Mouse (Mus musculus) cortical plate, adult 2 months (tissue): Measurements from ENCODE around the gene Atad5.

ENCODE experiments used
- CTCF ChIP-seq: fragments of 200-500 bp; IDR thresholded peaks from 2 replicates; pipeline ENCODE4 v1.5.1; 2011; ENCODE audit warnings: mild to moderate bottlenecking, control low read depth, low read length; ENCODE audit not compliant: insufficient read depth; ENCODE audit errors: extremely low read depth
- POLR2A ChIP-seq: fragments of 200-500 bp; IDR thresholded peaks from 2 replicates; pipeline ENCODE4 v1.6.1; 2011; ENCODE audit warnings: mild to moderate bottlenecking, low read length, control low read depth; ENCODE audit not compliant: insufficient read depth; ENCODE audit errors: extremely low read depth

- TF ChIP-seq CTCF (no peak), POLR2A (no peak)
Measured at GRCm38 (mm10) chr11:80149412-80150023, 60.3 kb downstream of the Atad5 start.
